Mouse (Mus musculus) G1E (cell line): ENCODE data around the gene March2. TPM values are rescaled to one million over a fixed set of nuclear protein-coding genes. Genes with fewer than 3 reads are reported as not detected.

Source experiments
- ATAC-seq: 2 replicates; pipeline ENCODE4 v1.8.0; 2016; ENCODE audit warnings: mild to moderate bottlenecking; ENCODE audit not compliant: insufficient number of reproducible peaks, poor library complexity, low FRiP score, severe bottlenecking; ENCODE audit errors: extremely low read depth
- DNase-seq: peaks from one replicate; pipeline ENCODE4 v3.0.0; 2012; ENCODE audit warnings: low spot score
- H3K27me3 ChIP-seq: 2 replicates; pipeline ENCODE4 v1.6.1; 2012; ENCODE audit warnings: mild to moderate bottlenecking, low read length, inconsistent platforms; ENCODE audit not compliant: insufficient read depth
- H3K36me3 ChIP-seq: replicated peaks from 2 replicates; pipeline ENCODE3; 2012; ENCODE audit warnings: mild to moderate bottlenecking, inconsistent platforms
- H3K4me1 ChIP-seq: 2 replicates; pipeline ENCODE4 v1.6.1; 2012; ENCODE audit warnings: low read depth, low read length, inconsistent platforms, mixed read lengths; ENCODE audit not compliant: insufficient read depth
- H3K4me3 ChIP-seq: 2 replicates; pipeline ENCODE4 v1.5.1; 2012; ENCODE audit warnings: low read depth, mild to moderate bottlenecking, inconsistent platforms, low read length, moderate library complexity, mixed read lengths
- H3K9me3 ChIP-seq: replicated peaks from 2 replicates; pipeline ENCODE4 v1.6.1; 2012; ENCODE audit warnings: inconsistent platforms
- CTCF ChIP-seq: IDR thresholded peaks from 2 replicates; pipeline ENCODE4 v1.5.1; 2012; ENCODE audit warnings: low read depth, low read length, inconsistent platforms, mixed read lengths
- GATA1 ChIP-seq: IDR thresholded peaks from 2 replicates; pipeline ENCODE4 v1.6.1; 2012; ENCODE audit warnings: borderline replicate concordance, low read length, inconsistent platforms, mixed read lengths
- GATA2 ChIP-seq: IDR thresholded peaks from 2 replicates; pipeline ENCODE4 v1.6.1; 2012; ENCODE audit warnings: low read depth, low read length, inconsistent platforms, borderline replicate concordance
- POLR2AphosphoS5 ChIP-seq: IDR thresholded peaks from 2 replicates; pipeline ENCODE4 v1.6.1; 2012; ENCODE audit warnings: low read depth, low read length, inconsistent platforms; ENCODE audit not compliant: insufficient replicate concordance
- TAL1 ChIP-seq: conservative IDR thresholded peaks from 2 replicates; pipeline ENCODE4 v1.6.1; 2012; ENCODE audit warnings: low read depth, low read length, inconsistent platforms, mixed read lengths
- polyA plus RNA-seq: library from polyadenylated mRNA; stranded (reverse); fragments of >175 nt; gene quantifications from 2 replicates; pipeline ENCODE4 v1.2.3, GENCODE M21; 2012
- total RNA-seq, 2 experiments: library from RNA; stranded (forward) in 1 of 2; stranded (reverse) in 1 of 2; fragments of 200-1000 nt in 1 of 2; fragments of >200 nt in 1 of 2; fragmentation: Nextera tagmentation in 1 of 2; gene quantifications; 2 replicates each; pipeline ENCODE4 v1.2.3; 2014 to 2017

March2 gene
- total RNA-seq (2014; fragmentation: Nextera tagmentation) (102 and 120 TPM in 2 replicates), total RNA-seq (2017) (71.8 and 75.3 TPM in 2 replicates), polyA plus RNA-seq (19.0 and 33.3 TPM in 2 replicates)

GRCm38 (mm10) chr17:33718384-33718881, at the start of gene March2:
March2 (minus strand) TSS chr17:33718670.
- peaks cover 50% of the 10 kb centered on the region for H3K4me1 ChIP-seq
- TF ChIP-seq GATA1 (no peak), CTCF (no peak), GATA2 (no peak), POLR2AphosphoS5 (no peak), TAL1 (no peak)

GRCm38 (mm10) chr17:33766389-33766788, 47.9 kb upstream of the March2 start:
- no peak overlapping the region for H3K4me3 ChIP-seq
- peaks cover 13% of the 10 kb centered on the region; the same call in 1 of the 2 replicates for H3K27me3 ChIP-seq
- TF ChIP-seq TAL1 (no peak), GATA2 (no peak), GATA1 (no peak), CTCF (no peak), POLR2AphosphoS5 (no peak)
- ATAC-seq = no peak
- no peaks in the 10 kb centered on the region for H3K36me3 ChIP-seq
- no peaks in the 10 kb centered on the region for H3K9me3 ChIP-seq
- DNase-seq = no peak
- peaks cover 8% of the 10 kb centered on the region for H3K4me1 ChIP-seq

More at GRCm38 (mm10) chr17:33718384-33718881, at the start of gene March2:
- no peaks in the 10 kb centered on the region for H3K9me3 ChIP-seq
- H3K27me3 ChIP-seq = no peaks in the 10 kb centered on the region
- ATAC-seq (peak; percentile 100), DNase-seq (peak; percentile 90)
- H3K36me3 ChIP-seq = peaks cover 32% of the 10 kb centered on the region
- H3K4me3 ChIP-seq = peak within 1 kb of the TSS; percentile 89

GRCm38 (mm10) chr17:33760255-33761165, 42.0 kb upstream of the March2 start, which contains the start of gene Rab11b:
Rab11b (minus strand) TSS chr17:33760530.
- Histone ChIP-seq H3K36me3 (peaks cover 32% of the 10 kb centered on the region), H3K9me3 (no peaks in the 10 kb centered on the region), H3K27me3 (no peaks in the 10 kb centered on the region; the same call in 1 of the 2 replicates), H3K4me1 (peaks cover 45% of the 10 kb centered on the region), H3K4me3 (peak within 1 kb of the TSS; percentile 87)
- peak; percentile 99 for DNase-seq
- TF ChIP-seq TAL1 (no peak), GATA1 (no peak), GATA2 (no peak)
- ATAC-seq = peak; percentile 96

GRCm38 (mm10) chr17:33759767-33760254, 41.3 kb upstream of the March2 start:
- Histone ChIP-seq H3K9me3 (no peaks in the 10 kb centered on the region), H3K36me3 (peaks cover 38% of the 10 kb centered on the region), H3K4me3 (peak overlapping the region; percentile 87), H3K4me1 (peaks cover 50% of the 10 kb centered on the region), H3K27me3 (no peaks in the 10 kb centered on the region; the same call in 1 of the 2 replicates)
- ATAC-seq = peak; percentile 29; the same call in 1 of the 2 replicates
- no peak for TF ChIP-seq GATA2
- no peak for TF ChIP-seq CTCF
- no peak for TF ChIP-seq GATA1
- TF ChIP-seq POLR2AphosphoS5 = no peak
- peak; percentile 94 for DNase-seq

- no peak for TF ChIP-seq GATA1
- TF ChIP-seq TAL1 = no peak
- no peak for TF ChIP-seq CTCF
- H3K4me1 ChIP-seq = peaks cover 68% of the 10 kb centered on the region
- no peak for ATAC-seq
- no peaks in the 10 kb centered on the region for H3K27me3 ChIP-seq
- H3K9me3 ChIP-seq = no peaks in the 10 kb centered on the region
- H3K36me3 ChIP-seq = peaks cover 62% of the 10 kb centered on the region
- peak overlapping the region; percentile 24; the same call in 1 of the 2 replicates for H3K4me3 ChIP-seq
- no peak for DNase-seq
Measured at GRCm38 (mm10) chr17:33757231-33757630, 38.8 kb upstream of the March2 start.

- DNase-seq = no peak
- no peak overlapping the region for H3K4me3 ChIP-seq
- no peak for TF ChIP-seq CTCF
- no peak for TF ChIP-seq TAL1
- no peak for TF ChIP-seq GATA1
- TF ChIP-seq GATA2 = no peak
- no peak for TF ChIP-seq POLR2AphosphoS5
- no peaks in the 10 kb centered on the region for H3K9me3 ChIP-seq
- no peak for ATAC-seq
- no peaks in the 10 kb centered on the region for H3K27me3 ChIP-seq
- peaks cover 70% of the 10 kb centered on the region for H3K4me1 ChIP-seq
- H3K36me3 ChIP-seq = peaks cover 72% of the 10 kb centered on the region
Measured at GRCm38 (mm10) chr17:33756108-33756790, 37.8 kb upstream of the March2 start.
